Mouse (Mus musculus) ZHBTc4 (cell line): ENCODE measurements around the gene Anln.
A peak's percentile ranks its signal among the peaks of the same experiment; 100 is the strongest.

Source experiments
- DNase-seq: peaks from one replicate; pipeline ENCODE4 v3.0.0-alpha.2; 2011; ENCODE audit warnings: low read depth, low spot score

Gene Anln

DNA sequence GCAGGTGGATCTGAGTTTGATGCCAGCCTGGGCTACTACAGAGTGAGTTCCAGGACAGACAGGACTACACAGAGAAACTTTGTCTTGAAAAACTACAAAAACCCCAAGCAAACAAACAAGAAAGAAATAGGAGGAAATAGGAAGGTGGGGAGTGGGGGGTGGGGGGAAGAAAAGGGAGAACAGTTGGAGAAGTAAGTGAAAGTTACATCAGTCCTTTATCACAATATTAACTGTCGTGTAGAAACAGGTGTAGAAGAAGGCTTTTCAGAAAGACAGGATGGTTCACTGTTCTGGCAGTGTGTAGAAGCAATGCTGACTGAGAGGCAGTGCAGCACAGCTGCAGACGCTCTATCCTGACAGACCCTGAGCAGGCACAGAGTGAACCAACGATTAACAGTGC, 14.0 kb upstream of the Anln start:
- DNase-seq, result no peak

DNA sequence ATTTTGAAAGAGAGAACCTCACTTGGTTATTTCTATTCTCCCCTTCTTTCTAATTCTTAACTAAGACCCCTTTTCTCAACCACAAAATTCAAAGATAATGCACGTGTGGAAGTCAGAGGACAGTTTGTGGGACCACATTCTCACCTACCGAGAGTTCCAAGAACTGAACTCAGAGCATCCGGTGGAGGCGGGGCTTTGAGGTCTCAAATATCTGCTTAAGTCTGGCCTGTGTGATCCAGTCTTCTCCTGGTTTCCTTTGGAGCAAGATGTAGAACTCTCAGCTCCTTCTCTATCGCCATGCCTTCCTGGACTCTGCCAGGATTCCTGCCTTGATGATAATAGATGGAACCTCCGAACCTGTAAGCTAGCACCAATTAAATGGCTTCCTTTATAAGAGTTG, 13.0 kb upstream of the Anln start:
- DNase-seq, result peak; percentile 69

DNA sequence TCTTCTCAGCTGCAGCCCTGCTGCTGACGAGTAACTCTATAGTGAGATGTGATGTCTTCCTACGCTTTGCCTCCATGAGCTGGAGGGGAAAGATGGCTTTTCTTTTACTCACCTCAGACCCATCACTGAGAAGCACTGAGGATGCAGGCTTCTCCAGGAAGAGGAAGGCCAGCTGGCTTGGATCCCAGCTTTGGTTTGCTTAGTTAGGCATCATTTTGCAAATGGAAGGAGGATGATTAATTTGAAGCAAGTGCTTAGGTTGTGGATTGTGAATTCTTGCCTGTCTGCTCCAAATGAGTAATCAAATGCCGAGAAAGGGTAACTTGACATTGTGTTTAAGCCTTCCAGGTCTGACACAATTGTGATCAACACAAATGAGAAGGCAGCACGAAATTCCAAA, 10.0 kb upstream of the Anln start:
- no peak for DNase-seq

DNA sequence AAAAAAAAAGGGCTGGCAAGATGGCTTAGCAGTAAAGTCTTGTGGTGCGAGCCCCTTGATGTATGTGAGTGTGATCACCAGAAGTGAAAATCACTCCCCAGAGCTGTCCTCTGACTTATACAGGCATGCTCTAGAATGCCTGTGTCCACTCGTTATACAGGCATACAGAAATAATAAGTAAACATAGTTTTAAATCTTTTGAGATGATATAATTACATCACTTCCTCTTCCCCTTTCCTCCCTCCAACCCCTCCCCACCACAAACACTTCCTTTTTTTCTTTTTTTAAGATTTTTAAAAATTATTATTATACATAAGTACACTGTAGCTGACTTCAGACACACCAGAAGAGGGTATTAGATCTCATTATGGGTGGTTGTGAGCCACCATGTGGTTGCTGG, 5.7 kb upstream of the Anln start:
- no peak for DNase-seq

DNA sequence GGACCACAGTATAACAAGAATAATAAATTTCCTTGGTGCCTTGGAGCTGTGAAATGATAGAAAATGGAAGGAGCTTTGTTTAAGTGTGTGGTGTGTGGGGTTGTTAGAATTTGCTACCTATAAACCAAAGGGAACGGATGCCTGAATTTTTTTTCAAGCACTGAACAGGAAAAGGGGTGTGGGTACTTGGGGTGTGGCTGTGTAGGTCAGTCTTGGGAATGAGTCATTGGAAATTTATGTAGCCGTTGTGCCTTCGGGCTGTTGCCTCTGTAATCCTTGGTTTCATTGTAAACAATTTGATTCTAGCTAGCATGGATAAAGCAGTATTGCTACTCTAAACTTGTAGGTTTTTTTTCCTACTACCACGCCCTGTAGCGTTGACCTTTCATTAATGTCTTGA, 1.4 kb upstream of the Anln start:
- peak; percentile 61 for DNase-seq

DNA sequence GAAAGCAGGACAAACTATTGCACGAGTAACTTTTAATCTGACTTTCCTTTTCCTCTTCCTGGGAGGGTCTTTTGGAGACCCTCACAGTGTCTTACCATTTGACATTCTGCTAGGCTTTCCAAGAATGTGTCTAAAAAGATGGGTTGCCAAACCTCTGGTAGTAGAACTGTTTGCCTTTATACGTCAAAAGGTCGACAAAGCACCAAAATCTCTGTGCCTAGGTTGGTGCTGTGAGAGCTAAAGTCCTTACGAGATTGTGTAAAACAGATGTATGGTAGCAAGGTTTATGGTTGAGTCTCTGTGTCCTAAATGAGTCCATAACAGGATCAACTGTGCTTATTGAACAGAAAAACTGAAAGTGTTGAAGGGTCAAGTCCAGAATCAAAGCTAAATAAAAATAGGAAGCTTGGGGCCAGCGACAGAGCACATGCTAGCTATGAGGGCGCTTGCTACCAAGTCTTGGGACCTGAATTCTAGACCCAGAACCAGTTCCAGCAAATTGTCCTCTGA, 803 bp upstream of the Anln start:
- DNase-seq, result no peak

DNA sequence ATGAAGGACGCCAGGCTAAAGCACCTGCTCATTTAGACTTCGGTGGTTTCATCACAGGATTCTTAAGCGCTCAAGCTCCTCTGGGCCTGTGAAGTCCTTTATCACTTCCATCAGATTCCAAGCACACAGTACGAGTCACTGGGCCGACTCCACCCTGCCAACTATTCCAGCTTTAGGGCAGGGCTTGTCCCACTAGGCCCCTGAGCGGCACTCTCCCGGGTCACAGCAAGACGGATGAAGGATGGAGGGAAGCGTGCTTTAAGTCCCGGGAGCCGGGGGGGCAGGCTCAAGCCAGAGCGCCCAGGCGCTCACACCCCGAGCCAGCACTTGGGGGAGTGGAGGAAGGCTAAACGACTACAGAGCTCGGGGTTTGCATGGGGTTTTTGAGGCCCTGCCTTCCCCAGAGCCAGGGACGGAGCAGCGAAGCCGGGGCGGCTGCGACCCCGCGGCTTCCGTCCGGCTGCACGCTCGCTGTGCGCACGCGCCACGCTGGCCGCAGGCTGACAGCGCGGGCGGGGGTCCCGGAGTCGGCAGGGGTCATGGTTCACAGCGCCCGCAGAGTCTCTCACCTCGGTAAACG, 497 bp downstream of the Anln start:
- peak; percentile 88 for DNase-seq

DNA sequence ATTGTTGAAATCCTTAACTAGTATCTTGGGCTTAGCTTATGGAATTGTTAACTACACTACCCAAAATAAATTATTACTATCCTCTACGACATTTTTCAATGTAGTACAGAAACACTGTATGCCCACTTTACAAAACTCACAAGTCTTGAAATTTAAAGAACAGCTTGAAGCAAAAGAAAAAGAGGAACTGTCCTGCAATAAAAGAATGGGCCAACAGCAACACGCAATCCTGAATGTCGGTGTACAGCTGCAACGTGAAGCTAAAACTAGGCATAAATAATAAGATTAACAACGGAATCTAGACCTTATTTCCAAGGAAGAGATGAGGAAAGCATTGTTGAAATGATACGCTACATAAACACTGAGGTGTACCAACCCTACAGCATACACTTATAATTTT, 1.1 kb downstream of the Anln start:
- DNase-seq, result no peak

DNA sequence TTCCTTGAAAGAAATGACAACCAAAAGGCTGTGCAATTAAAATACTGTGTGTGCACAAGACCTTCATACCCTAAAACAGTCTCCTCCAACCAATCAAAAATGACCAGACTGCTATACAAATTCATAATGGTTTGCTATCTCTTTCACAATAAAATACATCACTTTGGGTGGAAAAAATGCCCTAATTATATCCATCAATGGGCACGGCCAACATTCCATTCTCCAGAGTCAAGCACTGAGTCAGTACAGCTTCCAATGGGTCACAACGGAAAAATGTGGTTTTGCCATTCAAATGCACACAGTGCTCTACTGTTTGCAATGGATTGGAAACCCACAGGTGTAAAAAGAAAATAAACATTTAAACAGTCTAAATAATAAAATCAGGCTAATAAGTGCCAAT, 3.1 kb downstream of the Anln start:
- no peak for DNase-seq

DNA sequence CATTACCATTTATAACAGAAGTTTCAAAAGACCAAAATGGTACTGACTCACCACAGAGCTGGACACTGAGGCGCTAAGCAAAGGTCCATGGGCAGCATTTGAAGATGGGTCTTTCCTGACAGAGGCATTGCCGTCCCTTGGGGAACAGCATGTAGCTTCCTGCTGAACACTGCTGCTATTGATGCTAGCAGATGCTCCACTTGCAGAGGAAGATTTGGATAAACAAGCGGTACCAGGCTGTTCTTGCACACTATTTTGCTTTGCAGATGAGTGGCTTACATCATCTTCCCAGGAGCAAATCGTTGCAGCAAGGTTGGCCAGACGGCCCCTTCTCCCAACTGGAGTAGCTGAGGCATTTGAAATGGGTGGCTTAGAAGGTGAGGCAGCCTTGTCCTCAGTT, 12.9 kb downstream of the Anln start:
- no peak for DNase-seq

DNA sequence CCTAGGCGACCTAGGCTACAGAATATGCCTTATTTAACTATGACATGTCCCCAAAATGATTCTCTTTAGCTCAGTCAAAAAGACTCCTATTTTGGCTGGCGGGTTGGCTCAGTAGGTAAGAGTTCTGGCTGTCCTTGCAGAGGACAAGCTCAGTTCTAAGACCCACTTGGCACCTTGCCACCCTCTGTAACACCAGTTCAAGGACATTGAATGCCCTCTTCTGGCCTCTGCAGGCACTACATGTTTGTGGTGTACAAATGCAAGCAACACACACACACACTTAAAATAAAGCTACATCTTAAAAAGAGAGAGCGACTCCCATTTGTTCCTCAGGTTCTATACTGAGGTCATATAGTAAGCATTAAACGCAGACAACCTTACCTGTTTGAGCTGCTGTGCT, 16.2 kb downstream of the Anln start:
- peak; percentile 82 for DNase-seq

DNA sequence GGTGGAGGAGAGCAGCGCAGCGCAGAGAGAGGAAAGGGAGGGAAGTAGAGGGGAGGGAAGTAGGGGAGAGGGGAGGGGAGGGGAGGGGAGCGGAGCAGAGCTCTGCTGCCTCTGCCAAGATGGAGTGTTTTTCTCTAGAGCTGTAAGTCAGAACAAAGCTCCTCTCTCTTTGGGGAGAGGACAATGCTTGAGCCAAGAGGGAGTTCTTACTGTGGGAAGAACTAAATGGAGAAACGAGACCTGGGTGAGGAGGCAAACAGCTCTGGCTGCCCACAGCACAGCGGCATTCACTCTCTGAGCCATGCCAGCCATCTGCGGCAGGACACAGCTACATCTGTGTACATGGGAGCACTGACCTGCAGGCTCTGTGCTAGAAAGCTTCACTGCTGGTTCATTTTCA, 21.0 kb downstream of the Anln start:
- no peak for DNase-seq

DNA sequence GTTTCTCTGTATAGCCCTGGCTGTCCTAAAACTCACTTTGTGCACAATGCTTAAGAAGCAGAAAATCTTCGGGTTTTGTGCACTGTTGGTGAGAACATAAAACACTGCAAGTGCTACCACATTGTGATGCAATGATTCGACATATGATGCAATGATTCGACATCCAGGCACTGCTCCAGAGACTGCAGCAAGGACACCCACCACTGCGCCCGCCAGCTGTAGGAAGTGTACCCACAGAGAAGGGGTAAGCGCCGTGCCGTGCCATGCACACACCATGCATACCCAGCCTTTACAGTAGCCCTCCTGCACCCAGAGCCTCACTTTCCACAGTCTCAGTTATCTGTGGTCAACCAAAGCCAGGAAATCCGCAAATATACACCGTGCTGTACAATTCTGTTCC, 22.4 kb downstream of the Anln start:
- DNase-seq, result no peak

DNA sequence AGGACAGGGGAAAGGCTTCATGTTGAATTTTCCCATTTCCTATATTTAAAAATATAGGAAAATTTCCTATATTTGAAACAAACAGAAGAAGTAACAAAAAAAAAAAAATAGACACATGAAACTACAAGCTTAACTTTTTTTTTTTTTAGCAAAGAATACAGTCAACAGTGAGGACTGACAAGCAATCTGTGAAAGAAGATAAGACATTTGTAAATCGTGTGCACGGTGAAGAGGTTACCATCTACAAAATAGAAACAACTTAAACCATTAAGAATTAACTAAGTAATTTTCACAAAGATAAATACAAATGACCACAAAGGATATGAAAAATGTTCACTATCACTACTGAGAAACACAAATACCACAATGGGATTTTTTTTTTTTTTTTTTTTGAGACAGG, 22.8 kb downstream of the Anln start:
- DNase-seq, result no peak

DNA sequence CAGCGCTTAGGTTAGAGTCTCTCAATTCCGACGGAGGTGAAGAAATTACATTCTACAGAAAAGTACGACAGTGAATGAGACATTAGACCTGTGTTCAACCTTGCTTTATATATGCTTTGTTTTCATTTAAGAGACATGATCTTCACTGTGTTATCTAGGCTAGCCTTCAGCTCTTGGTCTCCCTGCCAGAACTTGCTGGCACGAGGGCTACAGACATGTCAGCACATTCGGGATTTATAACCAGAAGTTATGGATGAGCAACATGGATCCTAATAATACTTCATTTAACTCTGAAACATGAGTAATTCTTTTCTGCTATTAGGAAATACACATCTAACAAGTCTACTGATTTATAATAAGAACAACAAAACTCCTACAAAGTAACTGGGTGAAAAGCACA, 28.1 kb downstream of the Anln start:
- DNase-seq, result no peak

DNA sequence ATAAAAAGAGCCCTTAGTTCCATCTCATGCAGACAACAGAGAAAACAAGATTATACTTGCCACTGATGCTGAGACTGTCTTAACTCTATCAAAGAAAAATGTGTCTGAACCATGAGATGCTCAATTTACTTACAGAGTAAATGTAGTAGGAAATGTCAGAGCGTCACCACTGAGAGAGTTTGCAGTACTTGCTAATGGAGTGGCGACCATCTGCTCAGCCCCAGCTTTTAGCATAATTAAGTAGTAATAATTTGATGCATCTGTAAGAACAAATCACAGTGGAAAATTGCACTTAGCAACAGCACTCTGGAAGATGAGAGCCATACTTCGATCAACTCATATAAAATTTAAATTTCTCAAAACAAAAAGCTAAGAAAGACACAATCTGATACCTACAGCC, 33.1 kb downstream of the Anln start:
- no peak for DNase-seq

DNA sequence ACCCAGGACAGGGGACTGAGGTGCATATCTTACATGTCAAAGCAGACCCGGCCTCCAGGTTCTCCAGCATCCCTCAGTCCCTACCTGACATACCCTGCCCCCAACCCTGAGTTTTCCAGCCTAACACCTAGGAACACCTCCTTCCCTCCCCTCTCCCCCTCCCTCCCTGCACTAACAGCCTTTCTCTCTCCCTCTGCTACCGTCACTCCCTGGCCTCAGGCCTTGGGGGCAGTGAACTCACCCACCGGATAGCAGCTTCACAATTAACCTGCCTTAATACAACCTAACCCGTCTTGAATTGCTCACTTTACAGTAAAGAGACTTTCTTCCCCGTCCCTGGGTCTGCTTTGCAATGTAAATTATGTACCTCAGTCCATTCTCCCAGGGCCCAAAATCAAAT, 35.1 kb downstream of the Anln start:
- DNase-seq, result peak; percentile 61

DNA sequence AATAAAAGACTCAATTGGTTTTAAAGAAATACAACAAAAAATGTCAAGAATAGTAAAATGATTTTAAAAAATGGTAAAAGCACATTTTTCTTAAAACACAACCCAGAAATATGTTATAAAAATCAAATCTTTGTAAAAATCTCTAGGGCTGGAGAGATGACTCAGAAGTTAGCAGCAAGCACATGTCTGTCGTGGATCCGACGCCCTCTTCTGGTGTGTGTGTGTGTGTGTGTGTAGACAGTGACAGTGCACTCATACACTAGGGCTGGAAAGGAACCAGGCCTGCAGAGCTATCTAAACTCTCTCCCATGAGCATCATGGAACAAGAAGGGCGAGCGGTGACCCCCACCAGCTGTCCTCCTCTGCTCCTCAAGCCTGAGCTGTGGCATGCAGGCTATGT, 35.5 kb downstream of the Anln start:
- peak; percentile 44 for DNase-seq

DNA sequence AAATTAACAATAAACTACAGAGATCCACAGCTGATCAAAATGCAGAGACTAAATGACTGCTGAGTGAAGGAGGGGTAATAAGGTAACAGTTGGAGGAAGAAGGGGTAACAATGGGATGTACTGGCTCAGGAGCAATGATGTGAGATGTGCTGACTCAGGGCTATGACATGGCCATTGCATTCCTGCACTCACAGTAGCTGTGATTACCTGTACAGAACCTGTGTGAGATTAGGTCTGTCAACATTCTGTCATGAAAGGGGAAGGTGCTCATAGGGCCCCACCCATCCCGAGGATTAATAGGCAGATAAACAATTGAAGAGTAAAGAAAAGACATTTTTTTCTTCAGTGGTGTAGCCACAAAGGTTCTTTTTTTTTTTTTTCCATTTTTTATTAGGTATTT, 48.7 kb downstream of the Anln start:
- no peak for DNase-seq

DNA sequence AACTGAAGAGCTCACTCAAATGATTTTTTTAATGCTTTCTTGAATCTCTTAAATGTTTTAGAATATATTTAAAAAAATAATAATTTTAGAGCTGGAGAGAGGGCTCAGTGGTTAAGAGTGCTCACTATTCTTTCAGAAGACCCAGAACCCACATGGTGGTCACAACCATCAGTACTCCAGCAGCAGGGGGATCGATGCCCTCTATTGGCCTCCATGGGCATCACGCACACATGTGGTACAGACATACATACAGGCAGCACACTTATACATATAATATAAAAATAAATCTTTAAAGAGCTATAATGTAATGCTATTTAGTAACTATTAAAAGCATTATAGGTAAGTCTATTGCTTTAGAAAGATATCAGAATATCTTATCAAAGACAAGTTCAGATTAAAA, 51.8 kb downstream of the Anln start:
- DNase-seq, result peak; percentile 35

DNA sequence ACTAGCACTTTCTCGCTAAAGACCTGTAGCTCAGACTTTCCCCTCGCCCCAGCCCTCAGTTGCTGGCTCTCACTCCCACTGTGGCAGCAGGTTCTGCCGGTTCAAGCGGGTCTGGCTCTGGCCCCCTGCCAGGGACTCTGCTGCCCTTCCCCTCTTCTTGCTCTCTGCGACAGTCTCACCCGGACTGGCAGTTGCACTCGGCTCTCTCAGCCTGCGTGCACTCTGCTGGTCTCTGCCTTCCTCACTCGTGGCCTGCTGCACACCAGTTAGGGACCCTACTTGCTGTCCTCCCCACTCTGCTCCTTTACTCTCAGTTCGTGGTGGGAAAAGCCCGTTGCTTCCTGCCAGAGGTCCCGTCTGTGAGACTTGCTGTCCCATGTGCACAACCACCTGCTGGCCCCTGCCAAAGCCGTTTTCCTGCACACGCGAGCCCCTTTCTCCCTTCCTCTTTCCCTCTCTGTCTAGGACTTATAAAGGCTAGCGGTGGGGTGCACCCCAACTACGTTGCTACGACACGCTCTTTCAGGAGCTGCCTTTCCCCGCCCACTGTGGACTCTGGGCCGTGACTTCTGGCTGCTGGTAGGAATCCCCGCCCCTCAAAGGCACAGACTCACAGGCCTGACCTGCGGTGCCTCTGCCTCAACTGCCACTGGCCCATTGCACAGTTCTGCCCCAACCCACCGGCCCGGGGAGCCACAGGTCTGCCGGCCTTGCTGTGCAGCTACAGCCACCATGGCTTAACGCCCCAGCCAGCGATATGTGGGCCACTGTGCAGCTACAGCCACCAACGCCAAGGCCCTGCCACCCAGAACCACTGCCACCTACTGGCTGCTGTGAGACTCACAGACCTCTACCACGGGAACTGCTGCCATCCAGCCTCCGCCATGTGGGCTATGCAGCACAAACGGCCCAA, 61.3 kb downstream of the Anln start:
- peak; percentile 94 for DNase-seq

DNA sequence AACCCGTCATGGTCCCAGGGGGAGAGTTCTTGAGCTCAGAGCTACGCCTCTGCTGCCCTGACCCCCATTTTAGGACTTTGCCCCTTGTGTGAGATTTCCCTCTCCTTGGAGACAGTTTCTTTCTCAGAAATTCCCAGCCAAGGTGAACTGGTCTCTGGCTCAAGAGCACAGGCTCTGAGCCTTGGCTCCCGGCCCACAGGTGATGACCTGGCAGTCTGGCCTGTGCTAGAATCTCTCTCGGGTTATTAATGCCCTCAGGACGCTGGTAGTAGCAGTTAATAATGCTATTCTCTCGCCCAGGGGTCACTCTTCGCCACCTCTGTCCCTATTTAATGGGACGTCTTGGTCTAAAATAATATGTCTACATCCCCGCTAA, 61.9 kb downstream of the Anln start:
- peak; percentile 26 for DNase-seq

DNA sequence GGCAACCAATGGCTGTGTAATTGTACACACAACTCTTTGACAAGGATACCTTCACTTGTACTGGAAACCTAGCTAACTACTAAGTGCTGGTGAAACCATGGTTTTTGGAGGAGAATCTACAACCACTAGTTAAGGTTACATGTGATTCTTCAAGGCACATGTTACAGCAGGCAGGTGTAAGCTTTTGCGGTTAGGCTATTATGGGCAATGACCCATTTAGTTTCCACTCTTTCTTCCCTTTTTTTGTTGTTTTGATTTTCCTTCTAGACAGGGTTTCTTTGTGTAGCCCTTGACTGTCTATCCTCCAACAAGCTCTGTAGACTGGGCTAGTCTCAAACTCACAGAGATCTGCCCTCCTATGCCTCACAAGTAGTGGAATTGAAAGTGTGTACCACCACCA, 64.4 kb downstream of the Anln start:
- DNase-seq, result no peak
